Mouse (Mus musculus) lung, adult 2 months (tissue): ENCODE results near the gene Sox2.

Experiments
- CTCF ChIP-seq: fragments of 200-500 bp; IDR thresholded peaks from 2 replicates; pipeline ENCODE4 v1.5.1; 2011; ENCODE audit warnings: mild to moderate bottlenecking, low read length, control low read depth; ENCODE audit not compliant: insufficient read depth
- POLR2A ChIP-seq: fragments of 200-500 bp; IDR thresholded peaks from 2 replicates; pipeline ENCODE4 v1.6.1; 2011; ENCODE audit warnings: low read depth, mild to moderate bottlenecking, control low read depth, low read length, borderline replicate concordance; ENCODE audit errors: extremely low read depth

DNA sequence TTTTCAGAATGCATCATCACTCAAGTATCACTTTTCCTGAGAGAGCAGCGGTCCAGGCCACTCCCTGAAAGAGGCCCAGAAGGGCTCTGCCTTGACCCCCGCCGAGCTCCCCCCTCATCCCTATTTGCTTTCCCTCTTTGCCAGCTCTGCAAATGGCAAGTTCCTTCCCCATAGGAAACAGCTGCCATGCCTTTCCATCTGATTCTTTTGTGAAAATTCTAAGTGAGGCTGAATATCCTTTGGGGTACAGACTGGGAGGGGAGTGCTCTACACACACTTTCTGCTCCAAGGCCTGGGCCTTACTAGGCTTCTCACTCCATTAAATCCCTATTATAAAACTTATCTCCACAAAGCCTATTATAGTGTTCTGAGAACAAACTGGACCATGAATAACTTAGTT, 29.7 kb downstream of the Sox2 start:
- TF ChIP-seq CTCF: no peak
- no peak for TF ChIP-seq POLR2A
